Mouse (Mus musculus): ENCODE measurements around the gene Aldh2.

The Aldh2 gene

DNA sequence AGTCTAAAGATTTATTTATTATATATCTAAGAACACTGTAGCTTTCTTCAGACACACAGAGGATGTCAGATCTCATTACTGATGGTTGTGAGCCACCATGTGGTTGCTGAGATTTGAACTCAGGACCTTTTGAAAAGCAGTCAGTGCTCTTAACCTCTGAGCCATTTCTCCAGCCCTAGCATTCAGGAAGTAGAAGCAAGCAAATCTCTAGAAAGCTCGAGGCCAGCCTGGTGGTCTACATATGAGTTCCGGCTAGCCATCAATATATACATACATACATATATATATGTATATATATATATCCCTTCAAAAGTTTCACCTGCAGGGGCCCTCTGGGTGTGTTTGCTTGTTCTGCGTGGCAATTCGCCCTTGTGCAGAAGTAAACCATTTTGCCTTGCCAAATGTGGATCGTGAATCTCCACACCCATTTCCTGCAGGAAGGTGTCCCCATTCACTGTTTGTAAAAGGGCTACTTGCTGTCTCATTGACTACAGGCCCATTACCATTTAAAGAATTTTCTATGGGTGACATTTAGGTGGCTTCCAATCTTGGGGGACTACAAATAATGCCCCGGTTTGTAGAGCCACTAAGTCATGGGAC is 1.2 kb upstream of the Aldh2 start:
- no peak for DNase-seq

DNA sequence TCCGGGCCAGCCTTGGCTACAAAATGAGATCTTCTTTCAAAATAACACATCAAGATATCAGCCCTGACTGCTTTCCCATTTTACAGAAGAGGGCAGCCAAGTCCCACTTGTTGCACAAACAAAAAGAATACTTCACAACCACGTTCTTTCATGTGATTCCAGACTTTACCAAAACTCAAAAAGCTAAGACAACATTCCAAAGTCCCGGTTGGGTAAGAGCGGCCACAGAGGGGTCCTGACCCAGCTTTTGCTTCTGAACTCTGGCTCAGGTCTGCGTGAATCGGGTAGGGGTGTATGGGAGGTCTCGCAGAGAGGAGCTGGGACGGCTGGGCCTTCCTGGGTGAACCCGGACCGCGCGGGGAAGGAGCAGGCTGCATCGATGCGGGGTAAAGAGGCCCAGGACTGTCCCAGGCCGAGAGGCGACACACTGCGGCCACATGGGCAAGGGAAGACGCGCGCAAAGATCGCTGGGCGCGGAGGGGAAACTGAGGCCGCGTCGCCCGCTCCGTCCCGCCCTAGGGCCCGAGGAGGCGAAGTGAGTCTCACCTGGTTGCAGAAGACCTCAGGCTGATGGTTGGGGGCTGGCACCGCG is 712 bp downstream of the Aldh2 start:
- no peak for DNase-seq

DNA sequence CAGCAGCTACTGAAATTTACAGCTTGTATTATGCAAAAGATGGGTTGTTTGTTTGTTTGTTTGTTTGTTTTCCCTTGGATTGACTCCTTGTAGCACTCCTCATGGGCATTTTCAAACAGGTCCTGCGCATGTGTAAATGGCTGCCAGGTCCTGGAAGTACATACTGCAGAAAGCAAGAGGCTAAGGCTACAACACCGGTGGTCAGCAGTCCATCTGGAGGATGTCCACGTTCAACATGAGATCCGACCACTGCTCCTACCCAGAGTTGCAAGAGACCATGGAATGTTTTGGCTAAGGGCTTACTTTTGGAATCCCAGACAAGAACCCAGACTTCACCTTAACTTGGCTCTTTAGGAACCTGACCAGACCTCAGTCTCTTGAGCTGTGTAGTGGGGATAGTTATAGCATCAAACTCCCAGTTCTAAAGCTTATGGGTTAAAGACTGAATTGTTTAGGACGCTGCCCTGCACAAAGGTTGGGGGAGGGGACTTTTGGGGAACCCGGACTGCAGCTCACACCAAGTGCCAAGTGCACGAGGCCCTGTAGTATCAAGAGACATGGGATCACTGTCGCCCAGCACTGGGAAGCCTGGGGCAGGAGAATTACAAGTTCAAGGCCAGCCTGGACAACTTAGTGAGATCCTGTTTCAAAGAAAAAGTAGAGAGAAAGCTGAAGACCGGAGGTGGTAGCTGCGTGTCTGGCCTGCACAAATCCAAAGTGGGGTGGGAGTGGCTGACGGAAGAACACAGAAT is 1.4 kb downstream of the Aldh2 start:
- DNase-seq: no peak

DNA sequence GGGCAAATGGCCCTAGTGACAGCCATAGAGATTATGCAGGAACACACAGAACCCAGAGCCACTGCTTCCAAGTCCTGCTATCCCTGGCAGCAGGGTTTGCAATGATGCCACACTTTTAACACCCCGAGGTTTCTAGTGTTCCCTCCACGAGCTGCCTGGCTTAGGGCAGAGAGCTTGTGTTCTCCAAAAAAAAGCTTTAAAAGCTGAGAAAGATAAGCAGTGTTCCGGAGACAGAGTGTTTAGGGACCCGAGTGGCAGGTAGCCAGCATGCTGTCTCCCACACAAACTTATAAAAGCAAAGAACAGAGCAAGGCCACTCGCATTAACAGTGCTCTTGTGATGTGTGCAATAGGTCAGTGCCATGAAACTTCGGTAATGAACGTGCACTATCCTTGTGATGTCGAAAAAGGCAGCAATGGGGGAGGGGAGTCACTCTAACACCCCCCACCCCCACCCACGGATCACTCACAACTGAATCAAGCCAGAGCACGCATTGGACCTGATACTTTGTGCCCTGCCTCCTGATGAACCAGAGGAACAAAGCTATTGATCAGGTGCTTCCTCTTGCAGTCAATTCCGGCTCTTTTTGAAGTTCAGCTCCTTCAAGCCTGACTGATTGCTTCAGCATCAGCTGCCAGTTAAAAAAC is 2.1 kb downstream of the Aldh2 start:
- DNase-seq: no peak

DNA sequence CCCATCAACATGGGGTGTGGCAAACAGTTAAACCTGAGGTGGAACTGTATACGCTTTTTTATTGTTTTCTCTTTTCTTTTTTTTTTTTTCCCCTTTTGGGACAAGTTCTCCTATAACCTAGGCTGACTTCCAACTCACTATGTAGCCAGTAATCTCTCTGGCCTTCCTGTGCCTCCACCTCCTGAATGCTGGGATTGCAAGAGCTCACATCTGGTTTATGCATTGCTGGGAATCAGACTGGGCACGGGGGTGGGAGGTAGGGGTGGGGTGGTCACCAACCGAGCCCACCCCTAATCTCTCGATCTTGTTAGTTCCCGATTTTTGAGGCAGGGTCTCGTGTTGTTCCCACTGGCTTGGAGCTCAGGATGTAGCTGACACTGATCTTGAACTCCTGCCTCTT is 3.7 kb downstream of the Aldh2 start:
- no peak for DNase-seq

DNA sequence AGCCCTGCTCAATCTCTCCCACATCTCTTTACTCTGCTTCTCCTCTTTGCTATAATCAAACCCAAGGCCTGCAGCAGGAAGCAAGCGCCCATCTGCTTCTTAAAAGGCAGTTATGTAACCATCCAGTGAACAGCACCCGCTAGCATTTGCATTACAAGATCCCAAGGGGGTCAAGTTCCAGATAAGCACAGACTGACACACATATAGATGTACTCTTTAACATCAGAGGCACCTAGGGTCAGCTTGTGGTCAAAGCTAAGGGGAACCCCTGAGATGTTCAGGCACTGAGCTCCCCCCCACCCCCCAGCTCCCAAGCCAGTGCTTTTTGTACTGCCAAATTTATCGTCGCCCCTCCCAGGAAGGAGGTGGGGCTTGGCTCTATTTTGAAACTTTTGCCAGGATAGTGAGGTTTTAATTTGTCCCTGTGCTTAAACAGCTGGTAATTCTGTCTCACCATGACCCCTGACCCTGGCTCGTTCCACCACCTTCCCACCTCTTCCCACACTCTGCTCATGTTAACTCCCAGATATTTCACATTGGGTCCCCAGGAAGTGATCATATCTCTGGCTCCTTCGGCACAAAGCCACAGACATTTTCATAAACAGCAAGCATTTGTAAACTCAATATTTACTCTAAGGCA is 7.1 kb downstream of the Aldh2 start:
- no peak for DNase-seq

DNA sequence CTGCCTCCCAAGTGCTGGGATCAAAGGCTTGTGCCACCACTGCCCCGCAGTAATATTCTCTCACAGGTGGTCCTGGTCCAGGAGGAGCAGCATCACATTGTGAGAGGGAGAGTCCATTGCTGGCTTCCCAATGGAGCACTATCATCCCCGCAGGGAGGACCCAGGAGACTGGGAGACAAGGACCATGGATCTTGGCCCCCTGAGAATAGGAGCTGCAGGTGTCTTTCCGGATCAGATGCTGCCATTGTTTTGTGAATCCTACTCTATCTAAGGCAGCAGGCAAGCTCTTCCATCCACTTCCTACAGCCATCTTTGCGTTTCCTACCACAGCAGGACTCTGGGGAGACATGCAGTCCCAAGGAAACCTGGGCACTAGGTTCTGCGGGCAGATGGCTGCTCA is 7.9 kb downstream of the Aldh2 start:
- no peak for DNase-seq

DNA sequence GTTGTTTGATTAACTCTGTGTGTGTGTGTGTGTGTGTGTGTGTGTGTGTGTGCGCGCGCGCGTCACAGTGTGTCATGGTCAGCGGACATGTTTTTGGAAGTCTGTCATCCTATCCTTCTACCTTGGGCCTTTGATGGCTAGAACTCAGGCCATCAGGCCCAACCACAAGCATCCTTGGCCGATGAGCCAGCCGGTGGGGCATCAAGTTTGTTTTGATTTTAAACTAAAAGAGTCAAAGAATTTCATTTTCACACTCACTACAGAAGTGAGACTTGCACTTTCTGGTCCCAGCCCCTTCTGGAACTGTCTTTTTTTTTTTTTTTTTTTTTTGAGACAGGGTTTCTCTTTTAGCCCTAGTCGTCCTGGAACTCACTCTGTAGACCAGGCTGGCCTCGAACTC is 8.6 kb downstream of the Aldh2 start:
- DNase-seq: no peak

DNA sequence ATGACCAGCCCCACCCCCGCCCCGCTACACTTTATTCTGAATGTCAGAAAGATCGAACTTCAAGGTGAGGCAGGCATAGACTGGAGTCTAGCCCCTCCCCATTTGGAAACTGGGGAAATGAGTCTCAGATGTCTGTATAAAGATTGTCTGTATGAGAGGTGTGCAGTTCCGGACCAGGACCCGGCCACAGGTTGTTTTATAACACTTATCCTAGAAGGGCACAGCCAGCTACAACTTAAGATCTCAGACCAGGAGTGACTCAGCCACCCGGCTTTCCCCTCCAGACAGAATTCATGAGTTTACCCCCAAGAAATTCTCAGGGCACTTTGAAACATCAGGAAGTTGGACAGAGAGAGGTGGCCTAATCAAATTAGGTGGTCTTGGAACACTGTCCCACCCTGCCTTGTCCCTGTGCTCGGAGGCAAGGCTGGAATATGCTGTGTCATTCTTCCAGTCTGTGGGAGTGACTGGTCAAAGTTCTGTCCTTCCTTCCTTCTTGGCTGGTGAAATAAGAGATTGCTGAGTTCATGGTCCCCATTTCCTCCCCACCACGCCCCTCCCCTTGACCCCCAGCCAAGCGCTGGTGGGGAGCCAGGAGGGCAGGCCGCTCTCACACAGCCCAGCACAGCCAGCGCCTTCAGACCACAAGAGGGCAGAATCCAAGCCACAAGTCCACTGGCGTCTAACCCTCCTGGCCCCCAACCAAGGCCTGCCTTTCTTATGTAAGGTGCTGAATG is 9.7 kb downstream of the Aldh2 start:
- peak; percentile 79 for DNase-seq

DNA sequence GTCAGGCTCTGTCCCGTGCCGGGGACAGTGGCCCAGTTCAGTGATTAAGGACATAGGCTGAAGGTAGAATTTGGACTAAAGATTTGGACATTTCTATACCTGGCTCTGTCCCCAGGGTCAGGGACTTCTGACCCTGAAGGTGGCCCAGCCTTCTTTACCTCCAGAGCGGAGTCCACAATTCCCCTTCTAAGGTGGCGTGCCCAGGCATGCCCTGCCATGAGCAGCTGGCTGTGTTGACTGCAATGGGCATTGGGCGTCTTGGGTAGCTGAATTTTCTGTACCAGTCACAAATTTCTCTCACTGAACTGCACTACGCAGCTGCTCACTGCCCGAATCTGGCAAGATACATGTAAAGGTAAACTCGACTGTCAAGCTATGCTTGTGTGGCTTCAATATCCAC is 11.7 kb downstream of the Aldh2 start:
- no peak for DNase-seq

DNA sequence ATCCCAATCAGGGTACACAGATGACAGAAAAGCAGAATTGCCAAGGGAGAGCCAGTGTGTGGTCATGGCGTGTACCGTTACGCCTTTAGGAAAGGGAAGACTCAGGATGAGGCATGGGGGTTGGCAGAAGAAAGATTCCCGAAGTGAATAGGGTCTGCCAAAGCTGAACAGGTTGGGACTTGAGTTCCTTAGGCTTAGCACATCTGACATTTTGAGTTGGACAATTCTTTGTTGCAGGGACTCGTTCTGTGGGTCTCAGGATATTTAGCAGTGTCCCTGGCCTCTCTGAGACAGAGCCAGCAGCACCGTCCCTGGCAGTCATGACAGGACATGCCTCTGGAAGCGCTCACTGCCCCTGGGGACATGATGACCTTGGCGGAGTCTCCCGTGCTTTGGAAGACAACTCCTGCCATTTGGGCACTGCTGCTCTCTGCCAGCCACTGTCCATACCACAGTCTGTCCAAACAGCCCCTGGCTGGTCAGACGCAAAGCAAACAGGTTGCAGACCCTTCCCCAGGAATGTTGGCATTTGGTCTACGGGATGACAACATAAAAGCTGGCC is 16.6 kb downstream of the Aldh2 start:
- no peak for DNase-seq

DNA sequence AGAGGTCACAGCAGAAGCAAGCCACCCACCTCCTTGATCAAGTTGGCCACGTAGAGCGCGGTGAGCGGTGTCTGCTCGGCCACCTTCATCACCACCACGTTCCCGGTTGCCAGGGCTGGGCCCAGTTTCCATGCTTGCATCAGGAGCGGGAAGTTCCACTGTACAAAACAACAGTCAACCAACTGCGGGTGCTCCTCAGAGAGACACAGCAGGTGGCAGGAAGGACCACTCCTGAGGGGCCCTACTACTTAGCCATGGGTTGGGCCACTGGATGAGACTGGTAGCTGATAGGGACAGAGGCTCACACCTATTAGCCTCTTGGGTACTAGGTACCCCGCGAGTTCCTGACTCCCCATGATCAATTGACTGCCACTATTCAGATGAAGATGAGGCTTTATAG is 17.8 kb downstream of the Aldh2 start:
- DNase-seq: no peak

DNA sequence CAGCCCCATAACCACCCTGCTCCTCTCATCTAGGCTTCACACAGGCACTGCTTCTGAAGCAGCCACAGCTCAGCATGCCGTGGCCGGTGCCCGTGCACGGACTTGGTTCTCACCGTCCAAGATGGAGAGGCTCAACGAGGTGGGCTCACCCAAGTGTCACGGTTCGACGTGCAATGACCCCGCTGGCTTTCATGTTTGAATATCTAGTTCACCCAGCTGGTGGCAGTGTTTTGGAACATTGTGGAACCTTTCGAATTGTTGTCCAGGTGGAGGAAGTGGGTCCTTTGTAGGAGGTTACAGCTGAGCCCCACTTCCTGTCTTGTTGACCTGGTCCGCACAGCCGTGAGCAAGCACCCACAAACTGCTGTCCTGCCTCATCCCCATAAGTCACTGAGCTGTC is 19.5 kb downstream of the Aldh2 start:
- DNase-seq: no peak

DNA sequence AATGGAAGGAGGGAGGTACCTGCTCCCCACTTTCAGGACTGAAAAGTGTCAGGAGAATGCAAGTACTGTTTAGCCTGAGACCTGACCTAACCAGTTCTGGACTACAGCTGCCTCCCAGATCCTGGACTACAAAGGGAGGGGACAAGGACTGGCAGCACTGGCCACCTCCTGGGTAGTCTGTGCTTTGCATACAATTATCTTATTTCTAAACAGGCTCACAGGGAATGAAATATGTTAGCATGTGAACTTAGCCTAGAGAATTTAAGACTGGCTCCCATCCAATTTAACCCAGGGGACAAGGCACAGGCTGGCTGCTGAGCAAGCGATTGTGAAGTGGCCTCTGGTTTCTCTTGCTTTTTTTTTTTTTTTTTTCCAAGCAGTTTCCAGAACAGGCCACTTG is 22.8 kb downstream of the Aldh2 start:
- DNase-seq: no peak

DNA sequence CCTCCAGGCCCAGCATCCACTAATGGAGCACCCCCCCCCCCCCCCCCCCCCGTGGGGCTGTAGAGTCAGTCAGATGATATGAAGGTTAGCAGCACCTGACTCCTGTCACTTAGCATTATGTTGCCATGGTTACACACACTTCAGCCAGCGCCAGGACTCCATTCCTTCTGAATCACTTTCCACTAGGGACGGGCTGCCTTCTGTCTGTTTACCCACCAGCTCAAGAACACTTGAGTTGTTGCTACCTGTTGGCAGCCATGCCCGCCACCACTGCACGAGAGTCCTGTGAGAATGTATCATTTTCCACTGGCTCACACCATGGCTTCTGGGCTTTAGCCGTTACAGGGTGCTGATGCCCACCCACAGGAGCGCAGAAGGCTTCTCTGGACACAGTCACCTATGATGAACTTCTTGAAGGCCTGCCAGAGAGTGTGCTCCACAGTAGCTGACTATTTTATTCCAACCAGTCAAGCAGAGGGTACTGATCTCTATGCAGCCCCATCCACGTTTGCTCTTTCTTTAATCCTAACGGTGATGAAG is 23.7 kb downstream of the Aldh2 start:
- DNase-seq: no peak

DNA sequence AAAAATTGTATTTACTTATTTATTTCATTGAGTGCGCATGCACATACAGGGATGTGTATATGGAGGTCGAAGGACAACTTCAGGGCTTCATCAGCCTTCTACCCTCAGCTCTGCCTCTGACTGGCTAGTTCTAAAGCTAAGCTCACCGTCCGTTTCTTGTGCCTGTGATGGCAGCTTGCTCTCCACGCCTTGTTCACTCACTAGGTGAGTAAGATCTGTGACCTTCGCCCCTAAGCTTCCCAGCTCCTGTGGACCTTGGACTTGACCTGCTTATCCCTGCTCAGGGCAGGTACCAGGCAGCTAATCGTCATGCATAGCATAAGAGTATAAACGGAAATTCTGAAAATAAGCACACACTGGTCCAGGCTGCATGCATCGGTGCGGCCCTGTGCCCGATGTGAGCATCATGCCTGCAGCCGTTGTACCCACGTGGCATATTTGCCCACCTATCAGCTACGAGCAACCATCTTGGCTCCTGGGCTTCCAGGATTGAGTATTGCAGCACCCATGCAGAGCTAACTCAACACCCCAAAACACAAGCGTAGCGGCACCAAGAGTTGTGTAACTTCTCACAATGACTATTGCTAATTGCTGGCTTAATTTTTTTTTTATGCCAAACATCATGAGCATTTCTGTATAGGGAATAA is 27.5 kb downstream of the Aldh2 start:
- no peak for DNase-seq

DNA sequence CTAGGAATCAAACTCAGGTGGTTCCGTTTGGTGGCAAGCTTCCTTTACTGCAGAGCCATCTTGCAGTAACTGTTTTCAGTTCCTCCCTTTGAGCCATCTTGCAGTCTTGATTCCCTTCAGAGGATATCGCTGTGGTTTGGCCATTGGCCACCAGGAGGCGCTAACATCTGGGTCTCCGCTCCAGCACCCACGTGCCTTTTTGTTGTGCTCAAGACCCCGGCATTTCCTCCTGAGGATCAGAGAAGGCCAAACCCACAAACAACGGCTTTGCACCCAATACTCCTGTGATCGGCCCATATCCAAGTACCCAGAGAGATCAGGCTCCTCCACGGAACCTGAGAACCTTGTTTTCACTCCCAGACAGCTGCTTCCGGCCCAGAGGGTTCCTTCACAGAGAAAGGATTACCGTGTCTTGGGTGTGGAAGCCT is 29.1 kb downstream of the Aldh2 start:
- DNase-seq: peak; percentile 53

DNA sequence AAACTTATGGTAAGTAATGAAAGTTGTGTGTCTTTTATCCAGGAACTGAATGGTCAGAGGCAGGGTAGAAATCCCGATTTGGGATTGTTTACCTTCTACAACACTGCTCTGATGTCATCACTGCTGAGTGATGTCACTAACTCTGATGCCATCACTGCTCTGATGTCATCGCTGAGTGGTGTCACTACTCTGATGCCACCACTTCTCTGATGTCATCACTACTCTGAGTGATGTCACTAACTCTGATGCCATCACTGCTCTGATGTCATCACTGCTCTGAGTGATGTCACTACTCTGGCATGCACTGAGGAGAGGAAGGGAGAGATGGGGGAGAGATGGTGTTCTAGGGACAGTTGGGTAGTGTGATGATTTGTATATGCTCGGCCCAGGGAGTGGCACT is 31.2 kb downstream of the Aldh2 start:
- DNase-seq: no peak

DNA sequence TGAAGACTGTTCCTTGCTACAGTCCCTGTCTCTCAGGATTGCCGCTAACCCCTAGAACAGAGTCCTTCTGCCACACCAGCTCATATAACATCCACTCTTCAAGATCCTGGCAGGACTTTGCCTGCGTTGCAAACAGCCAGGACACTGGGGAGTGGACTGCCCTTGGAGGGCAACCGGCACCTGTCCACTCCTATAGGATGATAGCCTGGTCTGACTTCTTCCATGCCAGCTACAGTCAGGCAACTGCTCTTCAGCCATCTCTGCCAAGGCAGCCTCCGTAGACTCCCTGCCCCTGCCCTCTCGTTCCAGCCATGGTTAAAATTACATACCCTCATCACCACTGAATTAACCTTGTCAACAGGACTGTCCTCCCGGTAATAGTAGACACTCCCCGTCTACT is 44.4 kb downstream of the Aldh2 start:
- DNase-seq: no peak

DNA sequence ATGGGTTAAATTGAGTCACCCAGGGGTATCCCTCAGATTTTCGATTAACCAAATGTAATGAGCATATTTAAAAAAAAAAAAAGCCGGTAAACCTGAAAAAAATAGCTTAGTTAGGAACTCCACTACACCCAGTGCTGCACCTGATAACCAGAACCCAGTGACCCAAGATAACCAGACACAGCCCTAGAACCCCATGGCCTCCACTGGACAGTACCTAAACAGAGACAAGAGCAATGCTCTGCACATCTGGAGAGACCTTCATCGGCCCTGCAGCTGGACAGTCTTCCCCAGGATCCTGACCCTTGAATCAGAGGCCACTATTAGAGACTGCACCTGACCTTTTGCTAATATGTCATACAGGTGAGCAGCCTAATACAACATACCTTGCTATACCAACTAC is 46.5 kb downstream of the Aldh2 start:
- no peak for DNase-seq

DNA sequence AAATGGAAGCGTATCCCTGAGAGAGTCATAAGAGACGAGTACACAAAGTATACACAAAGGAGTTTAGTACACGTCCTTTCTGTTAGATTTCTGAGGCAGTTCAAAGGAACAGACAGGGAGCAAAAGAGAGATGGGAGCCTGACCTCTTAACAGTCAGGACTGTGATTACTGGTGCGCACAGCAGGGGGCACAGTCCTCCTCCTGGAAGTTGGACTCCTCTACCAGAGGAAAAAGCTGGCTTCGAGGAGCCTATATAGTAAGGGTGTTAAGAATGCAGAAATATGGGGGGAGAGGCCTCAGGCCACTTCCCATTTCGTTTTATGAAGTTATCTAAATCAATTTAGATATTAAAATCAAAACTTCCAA is 47.1 kb downstream of the Aldh2 start:
- peak; percentile 41 for DNase-seq
